Mouse (Mus musculus) lung, adult 2 months (tissue): ENCODE results near the gene Prkce.

Experiments used
- CTCF ChIP-seq: fragments of 200-500 bp; IDR thresholded peaks from 2 replicates; pipeline ENCODE4 v1.5.1; 2011; ENCODE audit warnings: mild to moderate bottlenecking, low read length, control low read depth; ENCODE audit not compliant: insufficient read depth
- POLR2A ChIP-seq: fragments of 200-500 bp; IDR thresholded peaks from 2 replicates; pipeline ENCODE4 v1.6.1; 2011; ENCODE audit warnings: low read depth, mild to moderate bottlenecking, control low read depth, low read length, borderline replicate concordance; ENCODE audit errors: extremely low read depth

- no peak for TF ChIP-seq CTCF
- no peak for TF ChIP-seq POLR2A
These were observed 413.1 kb downstream of the Prkce start for GRCm38 (mm10) chr17:86580724-86581123.
